38 mouse cellular contexts compared by ENCODE assay signal in the genomic region with DNA sequence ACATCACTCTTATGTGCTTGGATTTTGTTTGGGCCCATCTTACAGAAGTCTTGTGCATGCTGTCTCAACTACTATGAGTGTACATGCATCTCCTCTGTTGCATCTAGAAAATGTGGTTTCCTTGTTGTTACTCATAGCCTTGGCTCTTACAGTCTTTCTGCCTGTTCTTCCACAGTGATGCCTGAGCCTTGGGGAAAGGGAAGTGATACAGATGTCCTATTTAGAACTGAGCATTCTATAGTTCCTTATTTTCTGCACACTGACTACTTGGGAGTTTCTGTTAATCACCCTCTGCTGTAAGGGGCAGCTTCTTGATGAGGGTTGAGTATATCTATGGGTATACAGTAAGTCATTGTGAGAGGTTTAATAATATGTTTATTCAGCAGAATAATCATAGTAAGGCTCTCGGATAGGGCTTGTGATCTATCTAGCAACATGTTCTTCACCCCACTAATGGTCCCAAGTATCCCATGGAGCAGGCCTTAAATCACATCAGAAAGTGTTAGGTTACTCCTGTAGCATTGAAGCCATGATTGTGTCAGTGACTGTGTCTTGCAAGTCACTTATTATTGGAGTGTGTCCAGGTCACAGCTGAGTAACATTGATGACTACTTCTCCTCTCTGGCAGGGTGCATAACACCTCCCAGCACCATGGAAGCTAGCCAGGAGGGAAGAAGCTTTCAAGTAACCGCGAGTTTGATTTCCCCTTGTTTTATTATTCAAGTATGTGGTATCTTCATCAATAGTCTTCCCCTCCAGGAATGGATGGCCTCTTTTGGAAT. TPM values are rescaled to one million over a fixed set of nuclear protein-coding genes. Genes with fewer than 3 reads are reported as not detected.
A peak's percentile ranks its signal among the peaks of the same experiment; 100 is the strongest.
DNase-seq lines count a peak whose midpoint lies in the region; ATAC-seq and TF ChIP-seq lines count a peak whose summit lies in the region.
"Had no signal": no experiment of that assay in that cellular context is flagged by ENCODE, and none has a peak within 500 bp of the region (broad histone marks: within the 10 kb centered on the region; RNA-seq: fewer than 3 reads in every experiment).

No protein-coding gene starts in this region.

- H3K4me3 ChIP-seq in kidney, embryonic 16.5 days (ENCODE audit: low read length), result no peak overlapping the region
- H3K4me3 ChIP-seq in midbrain, postnatal 0 days (ENCODE audit: low read depth, low read length), result no peak overlapping the region
- no peak overlapping the region for H3K4me3 ChIP-seq in midbrain, embryonic 10.5 days
- H3K4me3 ChIP-seq: embryonic facial prominence, embryonic 12.5 days; forebrain, embryonic 15.5 days; heart, adult 2 months; hindbrain, embryonic 13.5 days; limb, embryonic 13.5 days; liver, embryonic 12.5 days; midbrain, embryonic 15.5 days; myocyte; neural tube, embryonic 12.5 days had no signal

- no peaks in the 10 kb centered on the region for H3K4me1 ChIP-seq in kidney, embryonic 16.5 days (ENCODE audit: insufficient read depth, low read length)
- H3K4me1 ChIP-seq in midbrain, postnatal 0 days (ENCODE audit: insufficient read depth, low read length), result no peaks in the 10 kb centered on the region
- no peaks in the 10 kb centered on the region for H3K4me1 ChIP-seq in midbrain, embryonic 10.5 days
- H3K4me1 ChIP-seq: embryonic facial prominence, embryonic 12.5 days; forebrain, embryonic 15.5 days; hindbrain, embryonic 13.5 days; liver, embryonic 12.5 days; midbrain, embryonic 15.5 days; neural tube, embryonic 12.5 days had no signal

- H3K9me3 ChIP-seq in kidney, embryonic 16.5 days (ENCODE audit: low read length), result no peaks in the 10 kb centered on the region; the same call in 1 of the 2 replicates
- H3K9me3 ChIP-seq in midbrain, postnatal 0 days (ENCODE audit: low read length), result no peaks in the 10 kb centered on the region
- H3K9me3 ChIP-seq in midbrain, embryonic 10.5 days (replicated peaks), result peaks cover 3% of the 10 kb centered on the region; the same call in 1 of the 2 replicates
- H3K9me3 ChIP-seq: forebrain, embryonic 15.5 days; hindbrain, embryonic 13.5 days; limb, embryonic 13.5 days; liver, embryonic 12.5 days; midbrain, embryonic 15.5 days; neural tube, embryonic 12.5 days had no signal

- ATAC-seq in kidney, embryonic 16.5 days (ENCODE audit: low FRiP score, low TSS enrichment), result no peak
- no peak for ATAC-seq in midbrain, postnatal 0 days (ENCODE audit: low FRiP score)
- ATAC-seq in megakaryocyte progenitor cell, adult 5-6 weeks (replicated peaks; ENCODE audit: poor library complexity), result peak; percentile 94
- ATAC-seq: CD4-positive, CD25-positive, alpha-beta regulatory T cell, adult 4 months; forebrain, embryonic 15.5 days; liver, embryonic 12.5 days; liver, postnatal 0 days; midbrain, embryonic 15.5 days had no signal

- peak; percentile 71 for DNase-seq in heart, adult 11 months
- no peak for DNase-seq in heart, postnatal 25 days (ENCODE audit: low spot score)
- DNase-seq in kidney, postnatal 36 days, result peak; percentile 2 to 15
- peak; percentile 9 for DNase-seq in midbrain, postnatal 0 days (ENCODE audit: low spot score)
- no peak for DNase-seq in midbrain, embryonic 10.5 days (ENCODE audit: low spot score)
- DNase-seq in ovary, postnatal 10 days (ENCODE audit: low spot score), result no peak
- DNase-seq: adrenal gland, adult 8-10 months; cerebellum, adult 11 months; cerebellum, adult 9-10 months; cerebellum, postnatal 36 days; embryo, embryonic 11 days; gastrocnemius, postnatal 25 days; heart, adult 2 months; heart, postnatal 14 days; kidney, adult 11 months; kidney, postnatal 14 days; liver, postnatal 0 days; lung, postnatal 4 days; thymus, adult 2 months; thymus, postnatal 36 days had no signal

- intact Hi-C loops in heart, postnatal 25 days (cut with DNase I), result no loop called here

- H3K4me2 ChIP-seq in kidney, embryonic 16.5 days (replicated peaks; ENCODE audit: low read depth, low read length), result no peak overlapping the region
- H3K4me2 ChIP-seq in midbrain, postnatal 0 days (ENCODE audit: low read depth, low read length, poor library complexity, severe bottlenecking), result no peak overlapping the region
- H3K4me2 ChIP-seq: embryonic facial prominence, embryonic 12.5 days; forebrain, embryonic 15.5 days; hindbrain, embryonic 13.5 days; limb, embryonic 13.5 days; liver, embryonic 12.5 days; midbrain, embryonic 15.5 days; neural tube, embryonic 12.5 days had no signal

- H3K27me3 ChIP-seq in kidney, embryonic 16.5 days (ENCODE audit: insufficient read depth, low read length), result no peaks in the 10 kb centered on the region
- no peaks in the 10 kb centered on the region for H3K27me3 ChIP-seq in midbrain, postnatal 0 days (ENCODE audit: insufficient read depth, low read length)
- no peaks in the 10 kb centered on the region for H3K27me3 ChIP-seq in midbrain, embryonic 10.5 days (ENCODE audit: low read depth, poor library complexity, severe bottlenecking)
- H3K27me3 ChIP-seq: embryonic facial prominence, embryonic 12.5 days; forebrain, embryonic 15.5 days; liver, embryonic 12.5 days; midbrain, embryonic 15.5 days; neural tube, embryonic 12.5 days had no signal

- no peaks in the 10 kb centered on the region for H3K36me3 ChIP-seq in kidney, embryonic 16.5 days (ENCODE audit: insufficient read depth, low read length)
- no peaks in the 10 kb centered on the region for H3K36me3 ChIP-seq in midbrain, postnatal 0 days (ENCODE audit: insufficient read depth, low read length)
- no peaks in the 10 kb centered on the region for H3K36me3 ChIP-seq in midbrain, embryonic 10.5 days
- H3K36me3 ChIP-seq: embryonic facial prominence, embryonic 12.5 days; forebrain, embryonic 15.5 days; hindbrain, embryonic 13.5 days; limb, embryonic 13.5 days; liver, embryonic 12.5 days; midbrain, embryonic 15.5 days; neural tube, embryonic 12.5 days had no signal

- 62% methylated on average over 3 of the region's 3 CpGs for WGBS in kidney, embryonic 16.5 days
- WGBS in midbrain, postnatal 0 days, result 89% methylated on average over 3 of the region's 3 CpGs
- WGBS in midbrain, embryonic 10.5 days, result 93% methylated on average over 3 of the region's 3 CpGs

- no peak for TF ChIP-seq CTCF in midbrain, postnatal 0 days (IDR thresholded peaks at IDR 0.05)

- H3K27ac ChIP-seq in kidney, embryonic 16.5 days (ENCODE audit: low read length), result no peak overlapping the region
- H3K27ac ChIP-seq in midbrain, postnatal 0 days (ENCODE audit: low read depth, low read length), result no peak overlapping the region
- H3K27ac ChIP-seq in midbrain, embryonic 10.5 days (replicated peaks), result no peak overlapping the region
- H3K27ac ChIP-seq: embryonic facial prominence, embryonic 12.5 days; forebrain, embryonic 15.5 days; heart, adult 2 months; hindbrain, embryonic 13.5 days; limb, embryonic 13.5 days; liver, embryonic 12.5 days; midbrain, embryonic 15.5 days; neural tube, embryonic 12.5 days had no signal

- H3K9ac ChIP-seq in kidney, embryonic 16.5 days (replicated peaks; ENCODE audit: low read length), result no peak overlapping the region
- no peak overlapping the region for H3K9ac ChIP-seq in midbrain, postnatal 0 days (replicated peaks; ENCODE audit: low read length, poor library complexity, severe bottlenecking)
- H3K9ac ChIP-seq: embryonic facial prominence, embryonic 12.5 days; forebrain, embryonic 15.5 days; hindbrain, embryonic 13.5 days; limb, embryonic 13.5 days; liver, embryonic 12.5 days; liver, postnatal 0 days; midbrain, embryonic 15.5 days; neural tube, embryonic 12.5 days had no signal

RNA-seq across cellular contexts. Expression of a gene that starts 21.6 kb away (rescaled TPM):
- total RNA-seq in heart, postnatal 25 days (2021), result not detected
- not detected in 2 replicates for polyA plus RNA-seq in kidney, embryonic 16.5 days (2015; fragmentation: Nextera tagmentation; extraction: Ambion mirVana)
- total RNA-seq in midbrain, postnatal 0 days (2014; rRNA removed), result not detected in 2 replicates
- polyA plus RNA-seq in midbrain, postnatal 0 days (2015; fragmentation: Nextera tagmentation; extraction: Ambion mirVana), result not detected in 2 replicates
- polyA plus RNA-seq in midbrain, embryonic 10.5 days (2016; fragmentation: Nextera tagmentation; extraction: Ambion mirVana), result not detected in 2 replicates
- not detected in 2 replicates for total RNA-seq in megakaryocyte progenitor cell, adult 5-6 weeks (2015)
- total RNA-seq in megakaryocyte progenitor cell, adult 5-6 weeks (2017), result not detected in 2 replicates
- total RNA-seq: adrenal gland, adult 8-10 months; gastrocnemius, adult 18-20 months; gastrocnemius, postnatal 25 days; heart, adult 2 months; heart, postnatal 14 days; layer of hippocampus, adult 18-20 months; layer of hippocampus, postnatal 10 days; left cerebral cortex, adult 18-20 months; left cerebral cortex, postnatal 25 days had no signal
- polyA plus RNA-seq: CD4-positive, CD25-positive, alpha-beta regulatory T cell, adult 4 months; embryonic facial prominence, embryonic 12.5 days; forebrain, embryonic 15.5 days; frontal cortex, adult 2 months; heart, adult 2 months; heart, embryonic 14.5 days; hindbrain, embryonic 13.5 days; limb, embryonic 13.5 days; liver, embryonic 12.5 days; liver, postnatal 0 days; midbrain, embryonic 15.5 days; myocyte; neural tube, embryonic 12.5 days; thymus, adult 2 months had no signal

Comparison
In these comparisons a context has a peak if more than half of its experiments do, and no peak if none do; other contexts are left out.
1. DNase-seq: peak in heart, adult 11 months (single experiment), kidney, postnatal 36 days (2 of 2) and midbrain, postnatal 0 days (single experiment); none in heart, postnatal 25 days (single experiment), midbrain, embryonic 10.5 days (single experiment) and ovary, postnatal 10 days (single experiment).